ENCODE assay signal across 8 mouse cellular contexts in genomic region chrX:134686739-134687171, GRCm38 (mm10). TPM values are rescaled to one million over a fixed set of nuclear protein-coding genes. Genes with fewer than 3 reads are reported as not detected.
A peak's percentile ranks its signal among the peaks of the same experiment; 100 is the strongest.
DNase-seq lines count a peak whose midpoint lies in the region; ATAC-seq and TF ChIP-seq lines count a peak whose summit lies in the region.

No protein-coding gene starts in this region.

- TF ChIP-seq CTCF in thymus, adult 2 months (IDR thresholded peaks at IDR 0.05; ENCODE audit: borderline replicate concordance, control insufficient read depth, extremely low read depth, insufficient read depth, low read length, poor library complexity) = no peak
- TF ChIP-seq CTCF in liver, postnatal 0 days (IDR thresholded peaks at IDR 0.05; ENCODE audit: low read depth) = no peak
- no peak for TF ChIP-seq CTCF in olfactory bulb, adult 2 months (IDR thresholded peaks at IDR 0.05; ENCODE audit: insufficient read depth, low read depth, low read length)

- peak overlapping the region; percentile 46 for H3K4me2 ChIP-seq in forebrain, embryonic 15.5 days (replicated peaks)
- H3K4me2 ChIP-seq in intestine, embryonic 16.5 days (ENCODE audit: low read depth, low read length) = peak overlapping the region; percentile 51
- H3K4me2 ChIP-seq in liver, postnatal 0 days (ENCODE audit: low read depth, low read length) = peak overlapping the region; percentile 65

- peaks cover 3% of the 10 kb centered on the region; the same call in 1 of the 2 replicates for H3K4me1 ChIP-seq in thymus, adult 2 months (replicated peaks; ENCODE audit: control insufficient read depth, insufficient read depth, low read length)
- no peaks in the 10 kb centered on the region; the same call in 1 of the 2 replicates for H3K4me1 ChIP-seq in brown adipose tissue, adult 24 weeks (ENCODE audit: control insufficient read depth, insufficient read depth, insufficient read length, low read length)
- peaks cover 24% of the 10 kb centered on the region for H3K4me1 ChIP-seq in forebrain, embryonic 15.5 days
- H3K4me1 ChIP-seq in intestine, embryonic 16.5 days (ENCODE audit: control insufficient read depth, insufficient read depth, low read length) = no peaks in the 10 kb centered on the region
- H3K4me1 ChIP-seq in liver, postnatal 0 days (ENCODE audit: insufficient read depth) = no peaks in the 10 kb centered on the region
- H3K4me1 ChIP-seq in olfactory bulb, adult 2 months (ENCODE audit: control insufficient read depth, insufficient read depth, low read length) = no peaks in the 10 kb centered on the region

- TF ChIP-seq POLR2A in thymus, adult 2 months (IDR thresholded peaks at IDR 0.05; ENCODE audit: control insufficient read depth, extremely low read depth, insufficient read depth, low read length, poor library complexity) = no peak
- no peak for TF ChIP-seq POLR2A in olfactory bulb, adult 2 months (IDR thresholded peaks at IDR 0.05; ENCODE audit: insufficient read depth, low read depth, low read length)

- H3K27ac ChIP-seq in thymus, adult 2 months (ENCODE audit: control insufficient read depth, insufficient read depth, low read length) = no peak overlapping the region
- H3K27ac ChIP-seq in brown adipose tissue, adult 24 weeks (replicated peaks; ENCODE audit: low read depth, low read length) = no peak overlapping the region
- H3K27ac ChIP-seq in forebrain, embryonic 15.5 days (replicated peaks) = peak overlapping the region; percentile 93
- peak overlapping the region; percentile 66 for H3K27ac ChIP-seq in intestine, embryonic 16.5 days (ENCODE audit: low read length)
- peak overlapping the region; percentile 29; the same call in 1 of the 2 replicates for H3K27ac ChIP-seq in liver, postnatal 0 days (ENCODE audit: low read depth)
- H3K27ac ChIP-seq in olfactory bulb, adult 2 months (ENCODE audit: insufficient read depth, low read depth, low read length) = no peak overlapping the region; the same call in 1 of the 2 replicates

- no peaks in the 10 kb centered on the region for H3K36me3 ChIP-seq in thymus, adult 2 months (ENCODE audit: control insufficient read depth, insufficient read depth, low read length)
- H3K36me3 ChIP-seq in forebrain, embryonic 15.5 days = peaks cover 14% of the 10 kb centered on the region
- H3K36me3 ChIP-seq in intestine, embryonic 16.5 days (ENCODE audit: control insufficient read depth, insufficient read depth, low read length) = peaks cover 4% of the 10 kb centered on the region; the same call in 1 of the 2 replicates
- no peaks in the 10 kb centered on the region for H3K36me3 ChIP-seq in liver, postnatal 0 days (replicated peaks; ENCODE audit: insufficient read depth, low read length)

- 2% methylated on average over 16 of the region's 16 CpGs for WGBS in thymus, adult 2 months
- 24% methylated on average over 15 of the region's 16 CpGs for WGBS in forebrain, embryonic 15.5 days
- WGBS in intestine, embryonic 16.5 days = 15% methylated on average over 16 of the region's 16 CpGs
- 17% methylated on average over 15 of the region's 16 CpGs for WGBS in liver, postnatal 0 days (ENCODE audit: insufficient replicate concordance)
- WGBS in olfactory bulb, adult 2 months = 15% methylated on average over 15 of the region's 16 CpGs

- H3K9ac ChIP-seq in forebrain, embryonic 15.5 days (replicated peaks) = peak overlapping the region; percentile 70
- peak overlapping the region; percentile 69 for H3K9ac ChIP-seq in intestine, embryonic 16.5 days (ENCODE audit: low read depth, low read length)
- H3K9ac ChIP-seq in liver, postnatal 0 days (replicated peaks) = no peak overlapping the region; the same call in 1 of the 2 replicates

- no peaks in the 10 kb centered on the region for H3K9me3 ChIP-seq in forebrain, embryonic 15.5 days
- no peaks in the 10 kb centered on the region for H3K9me3 ChIP-seq in intestine, embryonic 16.5 days (ENCODE audit: control insufficient read depth, low read length)
- H3K9me3 ChIP-seq in liver, postnatal 0 days (ENCODE audit: low read length) = no peaks in the 10 kb centered on the region

- peak overlapping the region; percentile 96 for H3K4me3 ChIP-seq in thymus, adult 2 months (ENCODE audit: control insufficient read depth, insufficient read depth, low read length)
- peak overlapping the region; percentile 78 for H3K4me3 ChIP-seq in brown adipose tissue, adult 24 weeks (ENCODE audit: insufficient read depth, low read depth, low read length)
- H3K4me3 ChIP-seq in forebrain, embryonic 15.5 days = peak overlapping the region; percentile 60
- peak overlapping the region; percentile 54 for H3K4me3 ChIP-seq in intestine, embryonic 16.5 days (ENCODE audit: low read length)
- H3K4me3 ChIP-seq in liver, postnatal 0 days (ENCODE audit: low read depth, low read length) = peak overlapping the region; percentile 43
- H3K4me3 ChIP-seq in olfactory bulb, adult 2 months (ENCODE audit: insufficient read depth, low read depth, low read length) = peak overlapping the region; percentile 74

- ATAC-seq in forebrain, embryonic 15.5 days (replicated peaks) = peak; percentile 49
- ATAC-seq in intestine, embryonic 16.5 days = peak; percentile 58
- ATAC-seq in liver, postnatal 0 days = no peak
- ATAC-seq in monocyte, adult 5-6 weeks (replicated peaks; ENCODE audit: insufficient number of reproducible peaks, low FRiP score, low TSS enrichment, poor library complexity, severe bottlenecking) = no peak

- DNase-seq in thymus, adult 2 months = no peak
- DNase-seq in thymus, postnatal 0 days (ENCODE audit: low spot score) = no peak
- peak; percentile 16 for DNase-seq in liver, postnatal 0 days

- no peaks in the 10 kb centered on the region for H3K27me3 ChIP-seq in thymus, adult 2 months (ENCODE audit: control insufficient read depth, insufficient read depth, low read length)
- no peaks in the 10 kb centered on the region for H3K27me3 ChIP-seq in forebrain, embryonic 15.5 days
- no peaks in the 10 kb centered on the region for H3K27me3 ChIP-seq in intestine, embryonic 16.5 days (replicated peaks; ENCODE audit: control insufficient read depth, insufficient read depth, low read length)
- peaks cover 10% of the 10 kb centered on the region; the same call in 1 of the 2 replicates for H3K27me3 ChIP-seq in liver, postnatal 0 days (ENCODE audit: insufficient read depth, low read length)

- TF ChIP-seq EP300 in liver, postnatal 0 days (IDR thresholded peaks at IDR 0.05; ENCODE audit: low read depth) = no peak

RNA-seq across cellular contexts. Expression of gene Armcx4, which starts 0.4 kb away (rescaled TPM):
- 0.70 and 0.73 TPM in 2 replicates for polyA plus RNA-seq in thymus, adult 2 months (2012; rRNA removed)
- 0.94 and 1.3 TPM in 2 replicates for polyA plus RNA-seq in thymus, postnatal 0 days (2015; fragmentation: Nextera tagmentation; extraction: Ambion mirVana)
- 0.40 and 0.67 TPM in 2 replicates for polyA plus RNA-seq in brown adipose tissue, adult 24 weeks (2012; ENCODE audit: insufficient read depth, insufficient read length, missing spikeins)
- 7.3 and 7.8 TPM in 2 replicates for polyA plus RNA-seq in forebrain, embryonic 15.5 days (2015; fragmentation: Nextera tagmentation; extraction: Ambion mirVana)
- polyA plus RNA-seq in intestine, embryonic 16.5 days (2015; fragmentation: Nextera tagmentation; extraction: Ambion mirVana) = 1.8 and 2.1 TPM in 2 replicates
- 0.46 and 0.61 TPM in 2 replicates for polyA plus RNA-seq in liver, postnatal 0 days (2015; fragmentation: Nextera tagmentation; extraction: Ambion mirVana)
- polyA plus RNA-seq in olfactory bulb, adult 2 months (2012; ENCODE audit: insufficient read depth, insufficient read length, low replicate concordance, missing spikeins) = not detected in 2 replicates
- total RNA-seq in monocyte, adult 5-6 weeks (2017) = 0.32 to 1.6 TPM (median 0.38 TPM) in 3 replicates

RNA-seq across cellular contexts. Expression of gene Armcx1, which starts 31.0 kb away (rescaled TPM):
- 2.8 TPM in 2 replicates for polyA plus RNA-seq in thymus, adult 2 months (2012; rRNA removed)
- polyA plus RNA-seq in thymus, postnatal 0 days (2015; fragmentation: Nextera tagmentation; extraction: Ambion mirVana) = 12.7 and 14.2 TPM in 2 replicates
- 4.3 and 8.5 TPM in 2 replicates for polyA plus RNA-seq in brown adipose tissue, adult 24 weeks (2012; ENCODE audit: insufficient read depth, insufficient read length, missing spikeins)
- polyA plus RNA-seq in forebrain, embryonic 15.5 days (2015; fragmentation: Nextera tagmentation; extraction: Ambion mirVana) = 71.0 and 73.6 TPM in 2 replicates
- 34.8 and 36.7 TPM in 2 replicates for polyA plus RNA-seq in intestine, embryonic 16.5 days (2015; fragmentation: Nextera tagmentation; extraction: Ambion mirVana)
- polyA plus RNA-seq in liver, postnatal 0 days (2015; fragmentation: Nextera tagmentation; extraction: Ambion mirVana) = 3.8 and 3.9 TPM in 2 replicates
- polyA plus RNA-seq in olfactory bulb, adult 2 months (2012; ENCODE audit: insufficient read depth, insufficient read length, low replicate concordance, missing spikeins) = not detected in 2 replicates
- total RNA-seq in monocyte, adult 5-6 weeks (2017) = 0.49 TPM in 1 of 3 replicates, not detected in the others

Comparison
In these comparisons a context has a peak if more than half of its experiments do, and no peak if none do; other contexts are left out.
1. H3K27ac ChIP-seq: peak in forebrain, embryonic 15.5 days (single experiment), intestine, embryonic 16.5 days (single experiment) and liver, postnatal 0 days (single experiment); none in thymus, adult 2 months (single experiment), brown adipose tissue, adult 24 weeks (single experiment) and olfactory bulb, adult 2 months (single experiment).
2. H3K4me3 ChIP-seq: peak in every context shown above with its lines; median percentile 96 in thymus, adult 2 months; 78 in brown adipose tissue, adult 24 weeks; 74 in olfactory bulb, adult 2 months; 60 in forebrain, embryonic 15.5 days; 54 in intestine, embryonic 16.5 days; 43 in liver, postnatal 0 days.
3. ATAC-seq: peak in forebrain, embryonic 15.5 days (single experiment) and intestine, embryonic 16.5 days (single experiment); none in liver, postnatal 0 days (single experiment) and monocyte, adult 5-6 weeks (single experiment).
4. Peak in every context shown above with its lines, with median percentiles within 50 percentile points of each other: H3K4me2 ChIP-seq.